Mouse (Mus musculus): ENCODE results near the gene Cep152. TPM values are rescaled to one million over a fixed set of nuclear protein-coding genes. Genes with fewer than 3 reads are reported as not detected.

Gene Cep152
- polyA plus RNA-seq, 1 experiment from 2014 or later = 4.2 TPM

DNA sequence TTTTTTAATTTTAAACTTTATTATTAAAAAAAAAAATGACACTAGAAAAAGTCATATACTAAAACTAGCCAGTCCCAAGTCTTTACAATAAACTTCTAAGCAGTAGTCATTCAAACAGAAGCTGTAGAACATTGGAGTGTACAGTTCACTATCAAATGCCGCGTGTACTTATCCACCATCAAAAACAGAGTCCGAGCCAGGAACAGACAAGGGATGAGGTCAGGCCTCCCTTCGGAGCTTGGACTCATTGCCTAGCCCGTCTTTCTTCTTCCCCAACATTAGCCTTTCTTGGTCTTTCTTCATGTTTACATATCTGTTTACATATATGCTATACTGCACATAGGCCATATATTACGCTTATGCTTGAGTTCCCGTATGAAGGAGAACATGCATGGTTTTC is 9.5 kb downstream of the Cep152 start:
- Histone ChIP-seq H3K27me3 (ENCODE audit: control insufficient read depth, insufficient read depth, low read length) (no peaks in the 10 kb centered on the region), H3K4me3 (ENCODE audit: low read length) (no peak overlapping the region), H3K4me1 (ENCODE audit: control insufficient read depth, insufficient read depth, low read length) (no peaks in the 10 kb centered on the region), H3K36me3 (ENCODE audit: control insufficient read depth, insufficient read depth) (peaks cover 50% of the 10 kb centered on the region), H3K4me2 (ENCODE audit: low read depth, low read length) (no peak overlapping the region), H3K27ac (ENCODE audit: low read length) (no peak overlapping the region), H3K9me3 (replicated peaks; ENCODE audit: control insufficient read depth, low read length) (no peaks in the 10 kb centered on the region), H3K9ac (ENCODE audit: low read length) (no peak overlapping the region)
- 85% methylated on average over 7 of the region's 7 CpGs for WGBS
- ATAC-seq (replicated peaks; ENCODE audit: extremely low read depth, insufficient read depth, low FRiP score) = no peak

GRCm38 (mm10) chr2:125606220-125606845 is 18.6 kb downstream of the Cep152 start:
- 0 out of 2 replicates have a peak, but pooled peaks cover 2% of the 10 kb centered on the region for H3K4me1 ChIP-seq (ENCODE audit: control insufficient read depth, insufficient read depth, low read length)
- H3K9me3 ChIP-seq (replicated peaks; ENCODE audit: control insufficient read depth, low read length) = no peaks in the 10 kb centered on the region
- H3K27me3 ChIP-seq (ENCODE audit: control insufficient read depth, insufficient read depth, low read length) = no peaks in the 10 kb centered on the region
- no peak for ATAC-seq (replicated peaks; ENCODE audit: extremely low read depth, insufficient read depth, low FRiP score)
- no peak overlapping the region; the same call in 1 of the 2 replicates for H3K9ac ChIP-seq (ENCODE audit: low read length)
- no peak overlapping the region for H3K4me3 ChIP-seq (ENCODE audit: low read length)
- WGBS = 68% methylated on average over 17 of the region's 17 CpGs
- H3K36me3 ChIP-seq (ENCODE audit: control insufficient read depth, insufficient read depth) = peaks cover 28% of the 10 kb centered on the region
- no peak overlapping the region for H3K4me2 ChIP-seq (ENCODE audit: low read depth, low read length)
- peak overlapping the region; percentile 42; the same call in 1 of the 2 replicates for H3K27ac ChIP-seq (ENCODE audit: low read length)

DNA sequence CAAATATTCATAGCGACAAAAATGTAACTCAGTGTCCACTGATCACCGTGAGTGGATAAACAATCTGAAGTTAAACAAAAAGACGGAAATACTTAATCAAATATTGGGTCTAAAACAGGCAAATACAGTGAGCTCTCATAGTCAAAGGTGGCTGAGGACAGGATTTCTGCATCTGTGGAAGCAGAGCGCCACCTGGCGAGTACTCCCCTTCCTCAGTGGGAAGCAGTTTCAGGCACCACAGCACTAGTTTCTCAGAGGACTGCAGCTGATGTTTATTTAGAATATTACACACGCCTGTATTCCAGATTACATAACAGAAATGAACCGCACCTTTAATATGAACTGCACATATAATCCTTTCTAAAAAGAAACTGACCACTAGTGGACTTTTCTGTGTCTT is 20.3 kb downstream of the Cep152 start:
- Histone ChIP-seq H3K27ac (ENCODE audit: low read length) (no peak overlapping the region), H3K27me3 (ENCODE audit: control insufficient read depth, insufficient read depth, low read length) (no peaks in the 10 kb centered on the region), H3K9ac (ENCODE audit: low read length) (no peak overlapping the region), H3K4me2 (ENCODE audit: low read depth, low read length) (no peak overlapping the region), H3K36me3 (ENCODE audit: control insufficient read depth, insufficient read depth) (peaks cover 15% of the 10 kb centered on the region), H3K4me3 (ENCODE audit: low read length) (no peak overlapping the region), H3K4me1 (ENCODE audit: control insufficient read depth, insufficient read depth, low read length) (peaks cover 4% of the 10 kb centered on the region; the same call in 1 of the 2 replicates), H3K9me3 (replicated peaks; ENCODE audit: control insufficient read depth, low read length) (no peaks in the 10 kb centered on the region)
- 61% methylated on average over 7 of the region's 7 CpGs for WGBS
- no peak for ATAC-seq (replicated peaks; ENCODE audit: extremely low read depth, insufficient read depth, low FRiP score)

GRCm38 (mm10) chr2:125602970-125603369 is 21.9 kb downstream of the Cep152 start:
- Histone ChIP-seq H3K27me3 (ENCODE audit: control insufficient read depth, insufficient read depth, low read length) (no peaks in the 10 kb centered on the region), H3K9ac (ENCODE audit: low read length) (no peak overlapping the region), H3K4me3 (ENCODE audit: low read length) (no peak overlapping the region), H3K27ac (ENCODE audit: low read length) (no peak overlapping the region), H3K9me3 (replicated peaks; ENCODE audit: control insufficient read depth, low read length) (no peaks in the 10 kb centered on the region), H3K36me3 (ENCODE audit: control insufficient read depth, insufficient read depth) (peaks cover 14% of the 10 kb centered on the region), H3K4me2 (ENCODE audit: low read depth, low read length) (no peak overlapping the region), H3K4me1 (ENCODE audit: control insufficient read depth, insufficient read depth, low read length) (peaks cover 4% of the 10 kb centered on the region; the same call in 1 of the 2 replicates)
- no peak for ATAC-seq (replicated peaks; ENCODE audit: extremely low read depth, insufficient read depth, low FRiP score)
- WGBS = 93% methylated on average over 3 of the region's 3 CpGs

GRCm38 (mm10) chr2:125598958-125599357 is 26.0 kb downstream of the Cep152 start:
- no peak overlapping the region for H3K4me2 ChIP-seq (ENCODE audit: low read depth, low read length)
- H3K9me3 ChIP-seq (replicated peaks; ENCODE audit: control insufficient read depth, low read length) = no peaks in the 10 kb centered on the region
- peaks cover 2% of the 10 kb centered on the region; the same call in 1 of the 2 replicates for H3K4me1 ChIP-seq (ENCODE audit: control insufficient read depth, insufficient read depth, low read length)
- no peak overlapping the region for H3K27ac ChIP-seq (ENCODE audit: low read length)
- WGBS = 84% methylated on average over 4 of the region's 4 CpGs
- ATAC-seq (replicated peaks; ENCODE audit: extremely low read depth, insufficient read depth, low FRiP score) = no peak
- no peak overlapping the region for H3K4me3 ChIP-seq (ENCODE audit: low read length)
- peaks cover 23% of the 10 kb centered on the region for H3K36me3 ChIP-seq (ENCODE audit: control insufficient read depth, insufficient read depth)
- no peak overlapping the region for H3K9ac ChIP-seq (ENCODE audit: low read length)
- H3K27me3 ChIP-seq (ENCODE audit: control insufficient read depth, insufficient read depth, low read length) = no peaks in the 10 kb centered on the region

DNA sequence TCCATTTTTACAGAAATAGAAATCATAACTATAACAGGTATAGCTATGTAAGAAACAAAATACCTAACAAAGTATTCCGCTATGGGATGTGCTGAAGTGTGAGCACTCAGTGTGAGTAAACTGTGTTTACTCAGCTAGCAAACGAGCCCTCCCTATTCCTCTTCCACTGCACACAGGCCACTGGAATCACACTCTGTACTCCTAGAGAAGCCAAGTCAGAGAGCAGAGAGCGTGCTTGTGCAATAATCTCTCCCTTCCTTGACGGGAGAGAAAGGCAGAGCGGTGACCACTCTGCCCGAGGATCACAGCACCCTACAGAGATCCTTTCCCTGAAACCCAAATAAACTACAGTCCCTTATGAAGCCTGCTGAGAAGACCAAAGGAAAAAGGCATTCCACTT is 26.7 kb downstream of the Cep152 start:
- Histone ChIP-seq H3K36me3 (ENCODE audit: control insufficient read depth, insufficient read depth) (peaks cover 24% of the 10 kb centered on the region), H3K27ac (ENCODE audit: low read length) (no peak overlapping the region), H3K4me3 (ENCODE audit: low read length) (no peak overlapping the region), H3K9me3 (replicated peaks; ENCODE audit: control insufficient read depth, low read length) (no peaks in the 10 kb centered on the region), H3K9ac (ENCODE audit: low read length) (no peak overlapping the region), H3K4me1 (ENCODE audit: control insufficient read depth, insufficient read depth, low read length) (peaks cover 2% of the 10 kb centered on the region; the same call in 1 of the 2 replicates), H3K4me2 (ENCODE audit: low read depth, low read length) (no peak overlapping the region), H3K27me3 (ENCODE audit: control insufficient read depth, insufficient read depth, low read length) (no peaks in the 10 kb centered on the region)
- WGBS = 77% methylated on average over 6 of the region's 6 CpGs
- no peak for ATAC-seq (replicated peaks; ENCODE audit: extremely low read depth, insufficient read depth, low FRiP score)

- Histone ChIP-seq H3K9me3 (replicated peaks; ENCODE audit: control insufficient read depth, low read length) (no peaks in the 10 kb centered on the region), H3K4me1 (ENCODE audit: control insufficient read depth, insufficient read depth, low read length) (no peaks in the 10 kb centered on the region), H3K4me3 (ENCODE audit: low read length) (no peak overlapping the region), H3K9ac (ENCODE audit: low read length) (no peak overlapping the region), H3K27ac (ENCODE audit: low read length) (no peak overlapping the region), H3K36me3 (ENCODE audit: control insufficient read depth, insufficient read depth) (peaks cover 32% of the 10 kb centered on the region), H3K27me3 (ENCODE audit: control insufficient read depth, insufficient read depth, low read length) (no peaks in the 10 kb centered on the region), H3K4me2 (ENCODE audit: low read depth, low read length) (no peak overlapping the region)
- WGBS = 92% methylated on average over 12 of the region's 12 CpGs
- ATAC-seq (replicated peaks; ENCODE audit: extremely low read depth, insufficient read depth, low FRiP score) = no peak
These were observed 30.1 kb downstream of the Cep152 start for GRCm38 (mm10) chr2:125594786-125595185.

DNA sequence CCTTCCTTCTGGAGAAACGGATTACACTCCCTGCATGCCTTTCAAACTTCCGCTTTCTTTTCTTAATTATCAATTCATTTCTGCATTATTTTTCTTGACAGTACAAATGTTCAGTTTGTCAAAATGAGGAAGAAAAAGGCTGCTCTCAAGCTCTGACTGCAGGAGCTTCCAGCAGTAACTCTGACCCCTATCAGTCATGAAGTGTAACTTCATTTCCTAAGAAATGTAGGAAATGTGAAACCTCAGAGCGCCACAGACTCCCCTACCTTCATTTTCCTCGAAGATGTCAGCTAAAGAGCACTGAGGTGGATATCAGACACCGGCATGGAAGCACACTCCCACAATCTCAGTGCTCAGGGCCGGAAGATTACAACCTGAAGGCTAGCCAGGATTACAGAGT is 30.8 kb downstream of the Cep152 start:
- Histone ChIP-seq H3K4me1 (ENCODE audit: control insufficient read depth, insufficient read depth, low read length) (no peaks in the 10 kb centered on the region), H3K27ac (ENCODE audit: low read length) (no peak overlapping the region), H3K36me3 (ENCODE audit: control insufficient read depth, insufficient read depth) (peaks cover 36% of the 10 kb centered on the region), H3K9me3 (replicated peaks; ENCODE audit: control insufficient read depth, low read length) (no peaks in the 10 kb centered on the region), H3K9ac (ENCODE audit: low read length) (no peak overlapping the region), H3K4me3 (ENCODE audit: low read length) (no peak overlapping the region), H3K27me3 (ENCODE audit: control insufficient read depth, insufficient read depth, low read length) (no peaks in the 10 kb centered on the region), H3K4me2 (ENCODE audit: low read depth, low read length) (no peak overlapping the region)
- no peak for ATAC-seq (replicated peaks; ENCODE audit: extremely low read depth, insufficient read depth, low FRiP score)
- 72% methylated on average over 6 of the region's 6 CpGs for WGBS

- no peaks in the 10 kb centered on the region for H3K4me1 ChIP-seq (ENCODE audit: control insufficient read depth, insufficient read depth, low read length)
- H3K27ac ChIP-seq (ENCODE audit: low read length) = no peak overlapping the region
These were observed 33.0 kb downstream of the Cep152 start for GRCm38 (mm10) chr2:125591895-125592294.

More at GRCm38 (mm10) chr2:125591895-125592294, 33.0 kb downstream of the Cep152 start:
- H3K27me3 ChIP-seq (ENCODE audit: control insufficient read depth, insufficient read depth, low read length) = no peaks in the 10 kb centered on the region
- H3K36me3 ChIP-seq (ENCODE audit: control insufficient read depth, insufficient read depth) = peaks cover 50% of the 10 kb centered on the region
- ATAC-seq (replicated peaks; ENCODE audit: extremely low read depth, insufficient read depth, low FRiP score) = no peak
- H3K4me3 ChIP-seq (ENCODE audit: low read length) = no peak overlapping the region
- H3K9me3 ChIP-seq (replicated peaks; ENCODE audit: control insufficient read depth, low read length) = no peaks in the 10 kb centered on the region
- 95% methylated on average over 4 of the region's 4 CpGs for WGBS
- no peak overlapping the region for H3K9ac ChIP-seq (ENCODE audit: low read length)
- no peak overlapping the region for H3K4me2 ChIP-seq (ENCODE audit: low read depth, low read length)

Data from heart, embryonic 16.5 days (tissue).